Mouse (Mus musculus): ENCODE measurements at regions not wholly inside any gene's neighbourhood (a gene's known extent, or its start where the extent isn't known, plus 50 kb on each side); places are given as distances from the start of the nearest gene placed in this dataset.

- TF ChIP-seq POLR2A (IDR thresholded peaks at IDR 0.05; ENCODE audit: borderline replicate concordance, extremely low read depth, low read depth, low read length) (no peak), CTCF (IDR thresholded peaks at IDR 0.05; ENCODE audit: insufficient read depth, low read length) (no peak)
Measured at GRCm38 (mm10) chr3:52185351-52185750, 80.5 kb upstream of the Maml3 start.

Measured in lung, adult 2 months (tissue).